Mouse (Mus musculus): Measurements from ENCODE around the gene Hbb-bh2.

DNA sequence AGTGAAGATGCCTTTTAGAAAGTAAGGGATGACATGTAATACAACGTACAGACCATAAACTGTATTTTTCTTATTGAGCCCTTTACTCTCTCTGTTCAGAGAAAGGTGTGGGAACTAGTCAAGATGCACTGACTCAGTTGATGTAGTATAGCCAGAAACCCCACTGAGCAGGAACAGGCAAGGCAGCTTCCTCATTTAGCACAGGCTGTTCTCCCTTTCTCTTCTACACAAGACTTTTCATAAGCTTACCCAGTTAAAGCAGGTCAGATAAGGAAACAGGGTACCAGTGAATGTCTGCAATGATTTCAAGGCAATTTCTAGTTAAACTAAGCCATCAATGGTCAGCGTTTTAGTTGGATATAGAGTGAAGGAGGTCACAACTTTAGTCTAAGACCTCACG is 21.2 kb upstream of the Hbb-bh2 start:
- TF ChIP-seq POLR2A (IDR thresholded peaks at IDR 0.05; ENCODE audit: borderline replicate concordance, extremely low read depth, low read depth, low read length) (no peak), CTCF (IDR thresholded peaks at IDR 0.05; ENCODE audit: insufficient read depth, low read length) (no peak)

Data from lung, adult 2 months (tissue).